Mouse (Mus musculus) urinary bladder, postnatal 10 days (tissue): ENCODE measurements around the gene Msmb.
"Not testable (repeated sequence)": the region's sequence is repeated elsewhere in the genome, so short reads cannot be mapped to it uniquely, and the experiment has no call there.

Source experiments
- DNase-seq: peaks from one replicate; pipeline ENCODE4 v3.0.0; 2022; ENCODE audit warnings: low spot score

The Msmb gene

DNA sequence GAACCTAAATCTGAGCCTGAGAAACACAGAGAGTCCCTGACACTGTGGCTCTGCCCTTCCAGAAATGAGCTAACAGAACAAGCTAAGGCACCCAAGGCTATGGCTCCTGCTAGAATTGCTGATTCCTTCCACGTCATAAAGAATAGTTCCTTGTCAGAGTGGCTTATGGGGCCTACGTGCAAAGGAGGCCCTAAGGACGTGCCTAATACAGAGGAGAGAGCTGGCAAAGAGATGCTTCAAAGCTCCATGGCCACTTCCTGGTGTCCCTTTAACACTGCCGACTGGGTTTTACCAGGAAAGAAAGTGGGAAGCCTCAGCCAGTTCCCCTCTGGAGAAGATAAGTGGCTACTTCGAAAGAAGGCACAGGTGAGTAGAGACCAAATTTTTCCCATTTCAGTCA is 34.8 kb downstream of the Msmb start:
- not testable (repeated sequence) for DNase-seq

- DNase-seq = no peak
Measured at GRCm38 (mm10) chr14:32179393-32180195, 37.8 kb downstream of the Msmb start.

GRCm38 (mm10) chr14:32180861-32181260 is 39.0 kb downstream of the Msmb start:
- DNase-seq = no peak

DNA sequence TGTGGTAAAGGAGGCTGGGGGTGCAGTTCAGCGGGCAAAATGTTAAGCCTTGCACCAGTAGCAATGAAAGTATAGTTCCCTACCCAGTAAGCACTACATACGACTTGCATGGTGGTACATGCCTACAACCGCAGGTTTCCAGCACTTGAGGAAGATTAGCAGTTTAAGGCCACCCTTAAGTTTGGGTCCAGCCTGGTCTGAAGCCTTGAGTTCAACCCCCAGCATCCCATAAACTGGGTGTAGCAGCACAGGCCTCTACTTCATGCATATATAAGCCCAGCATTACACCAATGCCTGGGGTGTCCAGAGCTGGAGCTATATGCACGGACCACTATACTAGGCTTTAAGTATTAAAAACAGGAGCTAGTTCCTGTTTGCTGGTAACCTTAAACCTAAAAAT is 42.0 kb downstream of the Msmb start:
- DNase-seq = no peak

DNA sequence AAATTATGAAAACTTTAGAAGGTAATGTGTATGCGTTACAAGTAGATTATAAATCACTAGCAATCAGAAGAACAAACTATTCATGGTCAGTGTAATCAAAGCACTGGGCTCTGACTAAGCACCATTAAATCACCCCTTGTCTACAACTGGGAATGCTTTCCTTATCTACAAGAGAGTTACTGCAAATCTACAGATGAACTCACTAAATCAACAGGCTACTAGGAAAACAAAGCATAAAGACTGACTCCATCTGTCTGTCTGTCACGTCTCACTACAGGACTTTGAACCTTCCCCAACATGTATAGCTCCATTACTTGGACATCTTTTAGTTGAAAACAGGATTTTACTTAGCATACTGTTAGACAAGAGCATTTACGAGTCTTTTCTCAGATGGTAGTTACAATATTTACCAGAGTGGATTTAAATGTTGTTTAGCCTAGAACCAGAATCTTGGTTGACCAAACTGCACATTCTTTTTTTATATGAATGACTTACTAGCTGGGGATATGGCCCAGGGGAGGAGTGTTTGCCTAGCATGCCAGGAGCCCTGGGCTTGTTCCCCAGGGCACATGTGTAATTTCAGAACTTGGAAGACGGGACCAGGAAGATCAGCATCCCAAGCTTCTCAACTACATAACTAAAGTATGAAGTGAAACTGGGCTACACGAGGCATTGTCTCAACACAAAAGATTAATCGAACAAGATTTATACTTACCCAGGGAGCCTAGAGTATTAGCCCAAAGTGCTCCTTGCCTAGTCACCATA is 49.0 kb downstream of the Msmb start:
- no peak for DNase-seq

GRCm38 (mm10) chr14:32191926-32192325 is 50.1 kb downstream of the Msmb start:
- DNase-seq = no peak

DNA sequence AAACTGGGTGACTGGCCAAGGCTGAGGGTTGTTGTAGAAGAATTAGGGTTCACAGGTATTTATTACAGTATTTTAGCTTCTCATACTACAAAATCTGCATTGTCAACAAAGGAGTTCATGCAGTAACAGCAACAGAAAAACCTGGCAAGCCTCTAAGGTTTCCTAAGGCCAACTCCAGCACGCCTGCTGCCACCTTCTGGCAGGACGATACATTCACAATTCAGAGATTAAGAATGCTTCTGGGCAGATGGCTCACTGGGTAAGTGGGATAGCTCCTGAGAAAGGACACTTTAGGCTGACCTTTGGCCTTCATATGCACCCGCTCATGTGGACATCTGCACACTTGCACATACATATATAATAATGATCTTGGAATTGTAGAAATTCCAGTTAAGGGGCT is 50.6 kb downstream of the Msmb start:
- no peak for DNase-seq

- DNase-seq = not testable (repeated sequence)
Measured at GRCm38 (mm10) chr14:32193557-32193956, 51.7 kb downstream of the Msmb start.

GRCm38 (mm10) chr14:32201354-32201753 is 59.5 kb downstream of the Msmb start:
- DNase-seq = no peak

- DNase-seq = peak; percentile 52
Measured at GRCm38 (mm10) chr14:32201791-32202451, 60.1 kb downstream of the Msmb start, which contains the start of the genes Timm23 and Parg. Gene Timm23 (minus strand): TSS chr14:32201898. Gene Parg (plus strand): TSS chr14:32201949.
